Mouse (Mus musculus): ENCODE results near the gene Olfr1328.
"Not testable (repeated sequence)": the region's sequence is repeated elsewhere in the genome, so short reads cannot be mapped to it uniquely, and the experiment has no call there.

Gene Olfr1328

GRCm38 (mm10) chr4:118938512-118938911 lies at the start of gene Olfr1328:
TSS of gene Olfr1328 (minus strand) at chr4:118938612.
- DNase-seq (ENCODE audit: low read depth) = no peak

- DNase-seq (ENCODE audit: low read depth) = no peak
Measured at GRCm38 (mm10) chr4:118985291-118985690, 46.9 kb upstream of the Olfr1328 start.

GRCm38 (mm10) chr4:118973281-118973680 lies 34.9 kb upstream of the Olfr1328 start:
- no peak for DNase-seq (ENCODE audit: low read depth)

GRCm38 (mm10) chr4:118967711-118968110 lies 29.3 kb upstream of the Olfr1328 start:
- DNase-seq (ENCODE audit: low read depth) = no peak

GRCm38 (mm10) chr4:118961141-118961628 lies 22.8 kb upstream of the Olfr1328 start, which contains the start of gene Lao1:
TSS of gene Lao1 (plus strand) at chr4:118961578.
- DNase-seq (ENCODE audit: low read depth) = no peak

- DNase-seq (ENCODE audit: low read depth) = no peak
Measured at GRCm38 (mm10) chr4:118958812-118959211, 20.4 kb upstream of the Olfr1328 start.

GRCm38 (mm10) chr4:118931326-118931725 lies 7.1 kb downstream of the Olfr1328 start:
- not testable (repeated sequence) for DNase-seq (ENCODE audit: low read depth)

GRCm38 (mm10) chr4:118917365-118917764 lies 21.0 kb downstream of the Olfr1328 start, which contains the start of gene Olfr1329:
TSS of gene Olfr1329 (minus strand) at chr4:118917465.
- DNase-seq (ENCODE audit: low read depth) = not testable (repeated sequence)

GRCm38 (mm10) chr4:118901981-118902380 lies 36.4 kb downstream of the Olfr1328 start:
- no peak for DNase-seq (ENCODE audit: low read depth)

GRCm38 (mm10) chr4:118888297-118888696 lies 50.1 kb downstream of the Olfr1328 start, which contains the start of gene Olfr1330:
TSS of gene Olfr1330 (plus strand) at chr4:118888597.
- DNase-seq (ENCODE audit: low read depth) = no peak

Data from c-Kit-positive CD71-positive TER-119-negative erythroid progenitor cells, embryonic 14.5 days (primary cell).